Mouse (Mus musculus) megakaryocyte progenitor cell, adult 5-6 weeks (primary cell): ENCODE measurements around the gene Otud7a. TPM values are rescaled to one million over a fixed set of nuclear protein-coding genes. Genes with fewer than 3 reads are reported as not detected.

Source experiments
- ATAC-seq: replicated peaks from 2 replicates; pipeline ENCODE4 v1.8.0; 2016; ENCODE audit warnings: mild to moderate bottlenecking, moderate TSS enrichment, inconsistent platforms; ENCODE audit not compliant: poor library complexity
- total RNA-seq, 2 experiments: library from RNA; stranded (forward) in 1 of 2; stranded (reverse) in 1 of 2; fragments of 157-497, 149-512 nt in 1 of 2; fragments of 200-1000 nt in 1 of 2; gene quantifications; 2 replicates each; pipeline versions ENCODE4 v1.2.3 to v1.2.4; 2015 to 2017

Gene Otud7a
- total RNA-seq (2015) (not detected in 2 replicates), total RNA-seq (2017) (not detected in 2 replicates)

- ATAC-seq: no peak
Measured at GRCm38 (mm10) chr7:63444484-63445345, at the start of gene Otud7a. Gene Otud7a (plus strand): TSS chr7:63444751.

- ATAC-seq: no peak
Measured at GRCm38 (mm10) chr7:63405988-63406387, 38.6 kb upstream of the Otud7a start.

GRCm38 (mm10) chr7:63445346-63445700, 772 bp downstream of the Otud7a start:
- no peak for ATAC-seq

- no peak for ATAC-seq
Measured at GRCm38 (mm10) chr7:63446951-63447350, 2.4 kb downstream of the Otud7a start.

- no peak for ATAC-seq
Measured at GRCm38 (mm10) chr7:63455228-63455627, 10.7 kb downstream of the Otud7a start.

GRCm38 (mm10) chr7:63462234-63462633, 17.7 kb downstream of the Otud7a start:
- no peak for ATAC-seq

GRCm38 (mm10) chr7:63462684-63463083, 18.1 kb downstream of the Otud7a start:
- ATAC-seq: no peak

GRCm38 (mm10) chr7:63466729-63467128, 22.2 kb downstream of the Otud7a start:
- no peak for ATAC-seq

GRCm38 (mm10) chr7:63468258-63468657, 23.7 kb downstream of the Otud7a start:
- ATAC-seq: no peak

- no peak for ATAC-seq
Measured at GRCm38 (mm10) chr7:63483091-63483490, 38.5 kb downstream of the Otud7a start.

- no peak for ATAC-seq
Measured at GRCm38 (mm10) chr7:63497051-63497547, 52.5 kb downstream of the Otud7a start.

- no peak for ATAC-seq
Measured at GRCm38 (mm10) chr7:63504202-63504601, 59.7 kb downstream of the Otud7a start.

- ATAC-seq: no peak
Measured at GRCm38 (mm10) chr7:63508079-63508478, 63.5 kb downstream of the Otud7a start.

GRCm38 (mm10) chr7:63509825-63510224, 65.3 kb downstream of the Otud7a start:
- ATAC-seq: no peak

GRCm38 (mm10) chr7:63511458-63511857, 66.9 kb downstream of the Otud7a start:
- no peak for ATAC-seq

GRCm38 (mm10) chr7:63512561-63512960, 68.0 kb downstream of the Otud7a start:
- ATAC-seq: no peak

- no peak for ATAC-seq
Measured at GRCm38 (mm10) chr7:63516141-63516895, 71.8 kb downstream of the Otud7a start.

- ATAC-seq: no peak
Measured at GRCm38 (mm10) chr7:63520299-63520698, 75.7 kb downstream of the Otud7a start.

GRCm38 (mm10) chr7:63522403-63522802, 77.9 kb downstream of the Otud7a start:
- ATAC-seq: peak; percentile 63

GRCm38 (mm10) chr7:63523051-63523450, 78.5 kb downstream of the Otud7a start:
- no peak for ATAC-seq

GRCm38 (mm10) chr7:63540293-63540692, 95.7 kb downstream of the Otud7a start:
- no peak for ATAC-seq

- ATAC-seq: no peak
Measured at GRCm38 (mm10) chr7:63554457-63554856, 109.9 kb downstream of the Otud7a start.
